Mouse (Mus musculus): ENCODE measurements around the gene Gprc5b. TPM values are rescaled to one million over a fixed set of nuclear protein-coding genes. Genes with fewer than 3 reads are reported as not detected.

The Gprc5b gene
- polyA plus RNA-seq (2014; fragmentation: Illumina TruSeq; extraction: RNeasy Lipid Tissue Mini Kit (QIAGEN cat#74804); ENCODE audit: low read depth, low replicate concordance) = 74.5 TPM

DNA sequence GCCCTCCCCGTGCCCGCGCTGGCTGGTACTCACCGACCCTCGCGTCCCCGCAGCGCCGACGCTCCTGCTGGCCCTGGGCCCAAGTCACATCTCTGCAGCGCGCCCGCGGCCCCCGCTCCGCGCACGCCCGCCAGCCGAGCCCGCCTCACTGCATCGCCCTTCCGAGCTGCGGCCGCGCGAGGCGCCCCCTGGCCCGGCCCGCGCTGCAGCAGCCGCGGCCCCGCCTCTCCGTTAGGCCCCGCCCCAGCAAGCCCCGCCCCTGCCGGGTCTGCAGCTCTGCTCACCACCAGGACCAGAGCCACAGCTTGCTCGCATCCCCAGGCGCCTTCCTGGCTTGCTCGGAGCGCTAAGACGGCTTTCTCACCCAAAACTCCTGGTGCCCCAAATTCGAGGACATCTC lies at the start of gene Gprc5b:
Gprc5b (minus strand) TSS at position 205 of the 400 bp plus-strand sequence.

Other genes starting within 250 kb of the Gprc5b start
- gene Iqck, start 139.5 kb downstream of the Gprc5b start, polyA plus RNA-seq (2014; fragmentation: Illumina TruSeq; extraction: RNeasy Lipid Tissue Mini Kit (QIAGEN cat#74804); ENCODE audit: low read depth, low replicate concordance) = 32.2 TPM
- gene Knop1, start 139.0 kb downstream of the Gprc5b start, polyA plus RNA-seq (2014; fragmentation: Illumina TruSeq; extraction: RNeasy Lipid Tissue Mini Kit (QIAGEN cat#74804); ENCODE audit: low read depth, low replicate concordance) = 212 TPM
- gene Gpr139, start 189.4 kb upstream of the Gprc5b start, polyA plus RNA-seq (2014; fragmentation: Illumina TruSeq; extraction: RNeasy Lipid Tissue Mini Kit (QIAGEN cat#74804); ENCODE audit: low read depth, low replicate concordance) = not detected